Mouse (Mus musculus) urinary bladder, postnatal 36 days (tissue): Measurements from ENCODE around the gene Npnt.

Source experiments
- DNase-seq, 2 experiments: peaks; one replicate each; pipeline ENCODE4 v3.0.0; 2022; ENCODE audit warnings: low spot score in 2 of 2, mixed read lengths in 1 of 2

Gene Npnt

DNA sequence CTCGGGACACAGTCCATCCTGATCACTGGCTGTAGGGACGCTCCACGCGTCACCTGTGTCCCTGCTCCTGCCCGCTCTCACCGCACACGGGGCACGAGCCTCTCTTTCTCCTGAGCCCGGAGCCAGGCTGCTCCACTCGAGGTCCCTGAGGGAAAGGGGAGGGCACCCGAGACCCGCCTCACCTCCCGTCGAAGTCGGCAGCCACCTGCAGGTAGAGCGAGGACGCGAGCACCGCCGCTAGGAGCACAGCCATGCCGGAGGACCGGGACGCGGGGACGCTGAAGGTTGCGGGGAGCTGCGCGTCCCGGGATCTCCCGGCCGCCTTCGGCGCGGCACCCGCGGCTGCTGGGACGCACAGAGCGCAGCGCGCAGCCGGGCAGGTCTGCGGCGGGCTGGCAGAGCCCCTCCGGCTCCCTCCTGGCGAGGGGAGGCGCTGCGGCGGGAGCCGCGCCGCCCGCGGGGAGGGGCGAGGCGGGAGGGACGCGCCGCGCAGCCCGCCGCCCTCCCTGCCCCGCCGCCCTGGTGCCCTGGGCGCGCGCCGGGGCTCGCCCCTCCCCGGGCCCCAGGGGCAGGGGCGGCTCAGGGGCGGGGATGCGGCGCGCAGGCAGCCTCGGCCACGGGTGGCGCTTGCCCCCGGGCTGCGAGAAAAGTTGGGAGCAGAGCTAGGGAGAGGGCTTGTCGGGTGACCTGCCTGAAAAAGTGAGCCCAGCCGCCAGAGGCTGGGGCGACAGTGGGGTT, at the start of gene Npnt:
Gene Npnt (minus strand): TSS at position 501 of the 738 bp plus-strand sequence.
- DNase-seq, result peak; percentile 13 to 27

DNA sequence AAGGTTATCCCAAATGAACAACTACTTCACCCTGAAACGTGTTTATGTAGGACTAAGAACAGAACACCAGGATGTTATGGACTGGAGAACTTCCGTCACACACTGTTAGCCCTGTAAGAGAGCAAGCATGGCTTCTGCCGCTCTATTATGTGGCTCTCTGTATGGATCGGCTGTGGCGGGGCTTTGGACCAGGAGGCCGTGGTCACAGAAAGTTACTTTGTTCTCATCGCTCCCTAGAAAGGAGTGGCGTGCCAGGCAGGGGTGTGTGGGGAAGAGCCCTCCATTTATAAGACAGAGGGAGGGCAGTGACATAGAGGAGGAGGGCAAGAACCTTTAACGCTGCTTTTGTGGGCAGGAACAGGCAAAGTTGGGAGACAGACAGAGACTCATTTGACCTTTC, 46.2 kb upstream of the Npnt start:
- DNase-seq, result no peak

DNA sequence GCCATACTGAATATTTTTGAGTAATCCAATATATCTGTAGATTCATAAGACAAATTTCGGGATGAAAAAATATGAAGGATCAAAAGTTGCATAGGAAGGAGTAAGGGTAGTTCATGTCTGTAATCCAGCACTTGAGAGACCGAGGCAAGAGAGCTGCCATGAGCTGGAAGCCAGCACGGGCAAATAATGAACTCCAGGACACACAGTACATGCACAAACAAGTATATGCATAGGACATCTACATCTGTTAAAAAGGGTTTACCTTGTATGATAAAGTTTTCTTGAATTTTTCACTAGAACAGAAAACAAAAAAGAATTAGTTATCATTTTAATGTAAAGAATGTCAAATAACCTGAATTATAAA, 45.8 kb upstream of the Npnt start:
- no peak for DNase-seq

DNA sequence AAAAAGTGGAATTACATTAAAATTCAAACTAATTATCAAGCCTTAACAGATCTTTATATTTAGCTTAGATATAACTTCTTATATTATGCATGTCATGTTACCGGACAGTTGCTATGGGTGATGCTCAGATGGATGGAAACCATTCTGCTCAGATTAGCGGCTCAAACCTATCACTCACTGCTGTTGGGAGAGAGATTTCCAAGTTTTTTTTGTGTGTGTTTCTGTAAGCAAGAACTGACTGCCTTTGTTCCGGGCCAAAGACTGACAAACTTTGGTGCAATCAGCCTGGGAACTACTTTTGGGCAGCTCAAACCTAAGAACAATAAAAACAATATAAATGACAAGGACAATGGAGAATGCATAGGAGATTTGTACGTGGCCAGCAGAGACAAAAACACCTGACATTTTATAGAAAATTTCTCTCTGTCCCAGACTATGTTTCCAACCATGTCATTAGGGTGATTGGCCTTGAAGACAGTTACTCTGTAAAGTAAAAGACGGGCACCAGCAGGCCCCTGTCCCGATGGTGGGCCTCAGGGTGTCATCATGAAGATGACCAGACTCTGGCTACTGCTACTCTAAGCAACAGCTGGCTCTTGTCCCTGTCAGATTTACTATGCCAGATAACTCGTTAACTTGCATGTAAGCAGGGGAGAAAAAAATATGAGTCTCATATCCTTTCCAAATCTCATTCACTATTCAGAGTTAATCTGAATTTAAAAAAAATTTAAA, 45.2 kb upstream of the Npnt start:
- DNase-seq, result no peak

DNA sequence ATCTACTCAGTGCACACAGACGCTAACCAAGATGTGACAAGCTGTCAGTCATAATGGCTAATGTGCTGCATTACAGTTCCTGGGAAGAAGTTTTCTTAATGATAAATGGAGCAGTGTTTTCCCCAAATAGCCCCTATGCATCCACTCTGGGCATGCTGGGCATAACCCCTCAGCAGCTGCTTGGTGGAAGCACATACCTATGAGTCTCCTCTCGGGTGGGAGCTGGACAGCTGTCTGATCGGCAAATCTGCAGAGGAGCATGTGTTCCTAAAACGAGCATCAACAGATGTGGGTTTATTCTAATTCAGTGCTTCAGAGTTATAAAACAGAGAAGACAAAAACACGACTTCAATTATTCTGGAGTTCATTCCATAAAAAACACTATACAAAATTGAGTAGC, 36.1 kb upstream of the Npnt start:
- no peak for DNase-seq

DNA sequence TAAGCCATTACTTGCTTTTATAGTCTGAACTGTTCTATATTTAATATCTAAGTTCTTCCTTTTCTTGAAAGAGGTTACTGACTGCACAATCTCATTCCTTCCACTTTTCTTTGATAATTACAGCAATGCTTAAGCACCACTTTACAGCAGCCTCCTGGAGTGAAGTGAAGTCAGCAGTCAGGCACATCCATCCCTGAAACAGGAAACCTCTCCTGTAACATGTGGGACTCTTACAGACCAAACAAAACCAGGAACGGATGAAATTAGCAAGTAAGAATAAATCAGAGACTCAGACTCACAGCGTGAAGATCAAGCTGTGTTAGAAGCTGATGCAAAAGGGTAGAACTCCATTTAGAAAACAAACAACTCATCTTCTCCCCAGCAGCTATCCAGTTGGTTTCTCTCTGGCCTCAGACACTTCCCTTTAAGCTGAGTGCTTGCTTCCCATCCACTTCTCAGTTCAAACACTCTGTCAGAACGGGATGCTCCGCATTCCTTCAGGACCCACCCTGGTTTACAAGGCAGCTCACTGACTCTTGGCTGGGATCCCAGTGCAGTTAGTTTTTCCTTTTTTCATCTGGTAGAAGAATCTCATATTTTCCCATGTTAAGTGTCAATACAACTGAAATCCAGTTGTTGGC, 33.9 kb upstream of the Npnt start:
- peak; percentile 17 to 20 for DNase-seq

DNA sequence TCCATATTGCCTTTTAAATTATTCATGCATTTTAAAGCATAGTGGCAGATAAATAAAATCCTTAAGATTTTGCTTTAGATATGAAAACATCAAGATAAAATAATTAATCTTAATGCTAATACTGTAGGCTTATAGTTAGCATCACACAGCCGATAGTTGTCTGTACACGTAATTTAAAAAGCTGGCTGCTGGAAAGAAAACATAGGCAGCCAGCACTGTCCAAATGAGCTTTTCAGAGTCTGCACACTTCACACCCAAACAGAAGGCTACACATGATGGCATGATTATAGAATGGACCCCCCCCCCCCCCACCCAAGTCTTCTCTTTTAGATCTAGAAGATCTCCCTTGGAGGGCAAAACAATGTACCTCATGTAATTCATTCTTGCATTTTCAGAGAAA, 31.9 kb upstream of the Npnt start:
- no peak for DNase-seq

DNA sequence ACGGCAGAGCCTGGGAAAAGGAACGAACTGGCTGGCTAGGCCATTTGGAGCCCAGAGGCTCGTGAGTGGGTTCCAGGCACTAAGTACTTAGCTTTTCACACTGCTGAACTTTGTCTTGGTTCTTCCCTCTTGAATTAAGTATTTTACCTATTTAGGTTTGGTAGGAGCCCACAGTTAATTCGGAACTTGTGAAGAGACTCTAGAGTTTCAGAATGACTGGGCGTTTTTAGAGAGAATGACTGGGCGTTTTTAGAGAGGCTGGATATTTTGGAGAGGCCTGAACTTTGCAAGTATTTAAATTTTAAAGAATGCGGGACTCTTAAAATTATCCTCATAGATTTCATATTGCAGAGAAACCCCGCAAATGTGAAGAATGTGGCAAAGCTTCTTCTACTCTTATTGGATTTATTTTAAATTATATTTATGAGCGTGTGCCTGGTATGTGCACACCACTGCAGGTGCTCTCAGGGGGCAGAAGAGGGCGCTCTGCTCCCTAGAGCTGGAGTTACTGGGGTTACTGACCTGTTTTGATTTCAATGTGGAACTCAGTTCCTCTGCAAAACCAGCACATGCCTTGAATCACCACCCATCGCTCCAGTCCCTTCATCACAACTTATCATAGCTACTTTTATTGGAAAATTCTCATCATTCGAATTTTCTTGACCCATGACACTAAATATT, 29.8 kb upstream of the Npnt start:
- no peak for DNase-seq

DNA sequence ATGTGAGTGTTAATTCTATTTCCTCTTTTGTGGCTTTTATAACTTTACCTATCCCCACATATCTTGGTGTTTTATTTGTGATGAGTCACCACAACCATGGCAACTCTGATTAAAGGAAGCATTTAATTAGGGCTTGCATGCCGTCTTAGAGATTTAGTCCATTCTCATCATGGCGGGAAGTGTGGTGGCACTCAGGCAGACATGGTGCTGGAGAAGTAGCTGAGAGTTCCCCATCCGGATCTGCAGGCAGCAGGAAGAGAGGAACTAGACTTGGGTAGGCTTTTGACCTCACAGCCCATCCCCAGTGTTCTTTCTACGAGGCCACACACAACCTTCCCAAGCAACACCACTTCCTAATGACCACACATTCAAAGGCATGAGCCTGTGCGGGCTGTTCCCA, 16.2 kb upstream of the Npnt start:
- DNase-seq, result no peak

DNA sequence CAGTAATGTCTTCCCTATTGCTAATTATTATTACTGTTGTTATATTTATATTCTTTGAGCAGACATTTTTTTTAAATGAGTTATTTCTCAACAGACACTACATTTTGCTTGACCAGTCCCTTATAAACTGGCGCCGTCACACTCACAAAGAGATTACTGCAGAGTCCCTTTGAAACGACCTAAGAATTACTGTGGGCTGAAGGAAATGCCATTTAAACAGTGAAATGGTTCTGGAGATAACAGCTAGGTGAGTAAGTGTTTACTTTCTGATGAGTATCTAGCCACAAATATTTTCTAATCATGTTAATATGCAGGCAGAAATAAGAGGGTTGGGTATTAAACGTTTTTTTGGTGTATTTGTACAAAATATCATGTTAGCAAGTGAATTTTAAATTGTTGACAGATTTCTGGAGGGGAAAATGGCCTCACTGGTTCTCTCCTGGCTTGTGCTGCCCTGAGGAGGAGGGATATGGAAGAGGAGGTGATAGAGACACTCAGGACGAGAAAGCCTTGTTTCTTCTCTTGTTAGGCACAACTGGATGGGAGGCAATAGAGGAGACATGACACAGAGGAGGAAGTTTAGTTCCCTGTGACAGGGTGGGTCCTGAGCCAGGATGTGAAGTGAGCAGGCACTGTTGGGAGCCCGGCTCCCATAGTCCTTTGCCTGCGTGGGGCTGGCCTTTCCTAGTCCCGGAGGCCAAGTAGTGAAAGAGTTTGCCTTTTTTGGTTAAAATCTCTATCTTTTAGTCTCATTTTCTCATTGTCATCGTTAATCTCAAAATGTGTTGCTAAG, 14.8 kb upstream of the Npnt start:
- DNase-seq, result no peak

DNA sequence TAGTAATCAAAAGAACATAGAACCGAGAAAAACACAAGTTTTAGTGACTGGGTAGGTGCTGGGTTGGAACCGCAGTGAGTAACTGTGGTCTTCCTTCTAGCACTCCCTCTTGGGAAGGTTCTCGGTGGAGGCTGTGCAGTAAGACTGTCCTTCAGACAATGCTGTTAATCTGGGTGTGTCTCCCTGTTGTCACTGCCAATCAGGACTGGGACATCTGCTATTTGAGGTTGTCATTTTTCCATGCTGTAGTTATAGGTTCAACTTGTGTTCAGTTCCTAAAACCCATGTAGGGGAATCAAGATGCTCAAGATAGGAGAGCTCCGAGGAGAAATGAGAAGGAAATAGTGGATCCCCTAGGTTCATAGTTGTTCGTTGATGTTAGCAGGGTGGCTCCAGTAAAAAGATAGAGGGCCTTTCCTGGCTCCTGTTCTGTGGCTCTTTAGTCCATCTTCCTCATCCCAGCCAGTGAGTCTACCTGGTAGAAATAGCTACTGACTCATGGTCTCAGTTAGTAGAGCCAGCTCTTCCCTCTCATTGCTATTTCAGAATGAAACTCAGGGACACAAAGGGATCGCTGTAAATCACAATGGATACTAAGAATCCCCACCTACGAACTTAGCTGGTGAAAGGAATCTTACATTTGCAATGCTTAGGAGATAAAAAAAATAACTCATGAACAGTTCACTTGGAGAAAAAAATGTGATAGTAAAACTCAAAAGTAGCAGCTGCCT, 12.7 kb upstream of the Npnt start:
- DNase-seq, result no peak

DNA sequence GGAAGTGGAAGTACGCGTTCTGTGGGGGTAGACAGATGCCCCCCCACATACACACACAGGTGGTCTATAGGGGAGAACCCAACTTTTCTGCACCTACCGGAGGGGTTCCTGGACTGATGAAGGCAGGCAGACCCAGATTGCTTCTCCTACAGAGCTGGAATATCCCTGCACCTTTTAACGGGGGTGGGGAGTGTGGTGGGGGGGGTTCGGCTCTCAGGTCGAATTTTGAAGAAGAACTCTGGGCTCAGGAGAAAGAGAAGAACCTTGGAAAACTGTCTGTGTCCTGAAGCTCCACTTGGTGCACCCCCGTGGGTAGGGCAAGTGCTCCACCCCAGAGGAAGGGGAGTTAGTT, 414 bp upstream of the Npnt start:
- DNase-seq, result no peak

DNA sequence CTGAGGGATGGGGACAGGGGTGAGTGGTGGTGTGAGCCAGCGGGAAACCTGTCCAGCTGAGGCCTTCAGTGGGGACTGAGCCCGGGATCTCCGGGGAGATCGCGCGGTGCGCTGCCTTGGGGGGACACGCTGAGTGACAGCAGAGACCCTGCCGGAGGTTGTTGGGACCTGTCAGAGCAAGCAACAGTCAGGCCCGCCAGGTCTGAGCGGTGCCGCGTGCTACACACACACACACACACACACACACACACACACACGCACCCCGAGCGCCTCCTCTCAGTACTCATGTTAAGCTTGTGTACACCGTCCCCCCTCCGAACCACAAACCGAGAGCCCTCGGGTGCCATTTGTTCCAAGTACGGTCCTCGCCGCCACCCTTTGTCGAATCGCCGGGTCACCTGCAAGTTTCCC, 706 bp downstream of the Npnt start:
- DNase-seq, result peak; percentile 7 to 17

DNA sequence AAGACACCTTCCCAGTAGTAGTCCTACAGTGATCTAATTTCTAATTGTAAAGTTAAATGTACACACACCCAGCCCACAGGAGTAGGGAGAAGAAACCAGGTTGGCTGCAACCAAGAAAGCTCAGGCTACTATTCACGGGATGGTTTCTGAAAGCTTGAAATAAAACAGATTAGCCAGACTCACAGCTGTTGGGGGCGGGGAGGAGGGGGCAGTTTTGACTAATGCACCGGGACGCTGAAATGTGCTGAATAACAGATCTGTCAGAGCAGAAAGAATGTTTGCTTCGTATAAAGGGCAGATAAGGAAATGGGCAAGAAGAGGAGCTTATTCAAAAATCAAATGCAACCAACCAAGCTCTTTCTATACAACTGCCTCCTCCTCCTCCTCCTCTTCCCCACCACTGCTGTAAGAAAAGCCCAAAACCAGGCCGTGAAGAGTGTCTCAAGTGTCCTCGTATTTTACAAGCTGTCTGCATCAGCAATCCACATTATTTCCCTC, 1.7 kb downstream of the Npnt start:
- DNase-seq, result no peak

DNA sequence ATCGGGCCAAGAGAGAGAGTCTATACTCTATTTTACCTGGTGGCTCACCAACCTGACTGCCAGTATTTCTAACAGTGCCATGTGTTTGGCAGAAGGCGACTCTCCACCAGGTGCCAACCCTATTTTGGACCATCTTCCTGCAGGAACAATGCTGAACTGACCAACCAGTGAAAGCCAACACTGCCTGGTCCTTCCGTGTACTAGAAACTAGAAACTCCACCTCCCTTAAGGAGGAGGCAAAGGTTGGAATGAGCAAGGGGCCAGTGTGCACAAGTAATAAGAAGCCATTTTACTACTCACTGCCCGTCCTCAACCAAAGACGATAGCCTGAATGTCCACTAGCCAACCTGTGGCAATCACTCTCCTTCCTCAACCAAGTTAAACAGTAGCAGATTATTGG, 4.0 kb downstream of the Npnt start:
- no peak for DNase-seq

DNA sequence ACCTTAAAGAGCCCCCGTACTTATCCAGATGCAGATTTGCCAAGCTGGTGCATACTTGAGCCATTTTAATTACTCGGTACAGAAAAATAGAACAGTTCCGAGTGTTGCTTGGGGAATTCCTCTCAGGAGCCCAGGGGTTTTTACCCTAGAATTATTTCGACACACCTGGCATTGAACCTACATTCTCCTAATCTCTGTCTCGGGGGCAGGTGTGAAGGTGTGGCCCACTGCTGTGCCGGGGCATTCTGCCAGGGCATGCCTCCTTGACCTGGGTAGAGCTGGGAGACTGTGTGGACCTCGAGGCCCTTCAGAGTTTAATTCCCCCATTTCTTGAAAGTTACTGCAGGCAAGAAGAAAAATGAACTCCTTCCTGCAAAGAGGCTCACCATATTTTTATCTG, 4.4 kb downstream of the Npnt start:
- DNase-seq, result no peak

DNA sequence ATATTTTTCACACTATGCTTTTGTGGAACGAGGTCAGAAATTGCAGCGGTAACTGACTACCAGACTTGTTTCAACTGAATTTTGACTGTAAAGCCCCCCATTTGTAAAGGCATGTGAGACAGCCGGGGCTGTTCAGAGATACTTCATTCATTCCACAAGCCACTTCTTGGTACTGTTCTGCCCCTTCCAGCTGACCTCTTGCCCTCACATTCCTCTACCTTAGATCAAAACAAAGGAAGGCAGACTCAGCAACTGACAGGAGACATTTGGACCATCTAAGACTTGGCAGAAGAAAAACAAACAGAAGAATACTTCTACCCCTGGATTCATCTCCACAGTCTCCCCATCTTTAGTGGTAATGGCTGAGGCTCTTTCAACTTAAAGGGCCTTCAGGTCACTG, 5.5 kb downstream of the Npnt start:
- DNase-seq, result no peak

DNA sequence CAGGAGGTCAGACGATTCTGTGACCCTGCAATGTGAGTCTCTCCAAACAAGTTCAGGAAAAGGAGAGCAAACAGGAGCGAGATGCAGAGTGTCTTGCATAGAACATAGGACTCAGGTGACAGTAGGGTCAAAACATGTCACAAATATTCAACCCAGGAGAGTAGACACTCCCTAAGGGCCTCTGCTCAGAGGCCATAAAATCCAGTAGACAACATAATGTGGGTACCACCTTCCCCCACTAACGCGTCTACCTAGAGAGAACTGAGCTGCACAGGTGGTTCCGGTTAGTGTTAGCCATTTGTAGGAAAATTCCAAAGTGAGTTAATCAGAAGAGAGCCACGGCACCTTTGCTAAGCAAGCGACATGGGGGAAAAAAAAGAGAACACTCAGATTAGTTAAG, 5.9 kb downstream of the Npnt start:
- DNase-seq, result no peak

DNA sequence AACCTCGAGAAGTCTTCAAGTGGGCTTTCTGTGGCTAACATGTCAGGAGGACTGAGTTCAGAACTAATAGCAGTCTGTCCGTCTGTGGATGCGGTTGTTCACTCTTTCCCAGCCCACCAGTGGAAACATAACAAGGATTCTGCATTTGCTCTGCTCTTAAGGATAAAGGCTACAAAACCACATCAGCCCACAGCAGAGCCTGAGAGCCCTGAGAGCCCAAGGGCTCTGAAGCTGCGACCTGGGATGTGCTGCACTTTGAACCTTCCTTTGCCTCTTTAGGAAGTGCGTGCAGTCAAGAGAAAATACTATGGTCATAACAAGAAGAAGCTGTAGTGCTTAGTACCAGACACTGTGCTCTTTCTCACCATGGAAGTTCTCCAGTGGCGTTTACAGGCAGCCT, 7.3 kb downstream of the Npnt start:
- no peak for DNase-seq

DNA sequence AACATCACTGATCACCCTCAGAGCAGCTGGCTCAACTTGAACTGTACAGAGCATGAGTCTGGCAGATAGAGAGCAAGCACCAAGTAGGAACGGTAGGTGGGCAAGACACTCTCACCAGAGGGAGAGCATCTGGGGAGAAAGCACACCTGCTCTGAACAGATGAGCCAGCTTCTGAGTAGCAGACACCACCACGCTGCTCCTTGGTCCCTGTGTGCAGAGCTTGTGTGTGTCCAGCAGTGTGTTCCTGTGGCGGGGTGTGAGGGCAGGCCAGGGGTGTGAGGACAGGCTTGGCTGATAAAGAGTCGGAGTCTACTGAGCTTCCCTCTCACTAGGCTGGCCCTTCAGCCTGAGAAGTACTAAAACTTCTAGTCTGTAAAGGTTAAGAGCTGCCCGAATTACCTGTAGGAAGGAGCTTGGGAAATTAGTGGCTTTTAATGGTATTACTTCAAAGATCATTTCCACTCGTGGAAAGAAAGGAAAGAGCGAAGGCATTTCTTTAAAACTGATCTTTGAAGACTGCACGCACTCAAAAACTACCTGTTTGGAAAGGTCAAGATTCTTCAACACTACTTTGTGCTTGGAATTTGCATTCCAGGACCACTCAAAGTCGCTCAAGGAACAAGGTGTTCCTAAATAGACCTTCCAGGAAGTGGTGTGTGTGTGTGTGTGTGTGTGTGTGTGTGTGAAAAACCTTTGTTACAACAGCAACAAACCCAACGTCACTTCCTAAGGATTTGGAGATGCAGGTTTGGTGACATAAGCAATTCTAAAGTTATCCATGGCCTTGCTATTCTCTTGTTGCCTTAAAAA, 9.7 kb downstream of the Npnt start:
- no peak for DNase-seq
